Mouse (Mus musculus): ENCODE data around the gene Chst11.

DNA sequence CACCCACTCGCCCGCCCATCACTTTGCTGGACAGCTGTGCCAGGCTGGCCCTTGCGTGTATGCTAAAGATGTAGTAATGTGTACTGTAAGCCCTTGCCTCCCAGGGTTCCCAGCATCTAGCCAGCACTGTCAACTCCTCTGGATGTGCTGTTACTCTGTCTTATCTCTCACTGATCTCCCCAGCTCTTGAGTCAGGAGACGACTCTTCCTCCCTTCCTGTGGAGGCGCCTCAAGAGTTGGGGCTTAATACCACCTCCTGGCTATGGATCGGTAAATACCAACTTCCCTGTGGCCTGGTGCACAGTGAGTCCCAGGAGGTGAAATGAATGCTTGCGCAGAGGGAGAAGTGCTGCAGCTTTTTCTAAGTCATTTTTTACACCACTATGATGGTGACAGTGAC lies 151.8 kb downstream of the Chst11 start:
- no peak for TF ChIP-seq CTCF (IDR thresholded peaks at IDR 0.05; ENCODE audit: low read depth)
- TF ChIP-seq EP300 (IDR thresholded peaks at IDR 0.05; ENCODE audit: low read depth): no peak
